ENCODE assay signal across 16 mouse cellular contexts in genomic region chr14:26583645-26584044, GRCm38 (mm10).
"Had no signal": no experiment of that assay in that cellular context is flagged by ENCODE, and none has a peak within 500 bp of the region (broad histone marks: within the 10 kb centered on the region; RNA-seq: fewer than 3 reads in every experiment).

No protein-coding gene starts in this region.

- H3K36me3 ChIP-seq: neural tube, embryonic 12.5 days had no signal

- DNase-seq: liver, postnatal 0 days; lung, adult 2 months; lung, postnatal 14 days; lung, postnatal 36 days; right cerebral cortex, postnatal 14 days; thymus, adult 2 months; thymus, postnatal 25 days; thymus, postnatal 4 days had no signal

- H3K27ac ChIP-seq: lung, embryonic 15.5 days; macrophage; midbrain, embryonic 13.5 days; midbrain, embryonic 15.5 days; neural tube, embryonic 12.5 days had no signal

- H3K4me2 ChIP-seq: lung, embryonic 15.5 days; midbrain, embryonic 11.5 days; midbrain, embryonic 13.5 days; midbrain, embryonic 15.5 days; neural tube, embryonic 12.5 days had no signal

- H3K4me3 ChIP-seq: lung, embryonic 15.5 days; megakaryocyte, embryonic 14.5 days; midbrain, embryonic 13.5 days; midbrain, embryonic 15.5 days; neural tube, embryonic 12.5 days had no signal

- H3K9ac ChIP-seq: liver, postnatal 0 days; lung, embryonic 15.5 days; midbrain, embryonic 13.5 days; midbrain, embryonic 15.5 days; neural tube, embryonic 12.5 days had no signal

- H3K9me3 ChIP-seq: lung, embryonic 15.5 days; megakaryocyte, embryonic 14.5 days; midbrain, embryonic 13.5 days; midbrain, embryonic 15.5 days; neural tube, embryonic 12.5 days had no signal

- H3K27me3 ChIP-seq: lung, embryonic 15.5 days; megakaryocyte, embryonic 14.5 days; midbrain, embryonic 13.5 days; midbrain, embryonic 15.5 days; neural tube, embryonic 12.5 days had no signal

- ATAC-seq: liver, postnatal 0 days; lung, postnatal 0 days; midbrain, embryonic 13.5 days; midbrain, embryonic 15.5 days had no signal
